Mouse (Mus musculus) erythroblast, embryonic 14.5 days (primary cell): ENCODE measurements around the gene Chic2.

Source experiments
- GATA1 ChIP-seq: IDR thresholded peaks from 2 replicates; pipeline ENCODE4 v1.6.1; 2012; ENCODE audit warnings: low read length, inconsistent platforms, mixed read lengths
- TAL1 ChIP-seq: IDR thresholded peaks from 3 replicates; pipeline ENCODE4 v1.6.1; 2012; ENCODE audit warnings: low read length, inconsistent platforms, mixed read lengths

DNA sequence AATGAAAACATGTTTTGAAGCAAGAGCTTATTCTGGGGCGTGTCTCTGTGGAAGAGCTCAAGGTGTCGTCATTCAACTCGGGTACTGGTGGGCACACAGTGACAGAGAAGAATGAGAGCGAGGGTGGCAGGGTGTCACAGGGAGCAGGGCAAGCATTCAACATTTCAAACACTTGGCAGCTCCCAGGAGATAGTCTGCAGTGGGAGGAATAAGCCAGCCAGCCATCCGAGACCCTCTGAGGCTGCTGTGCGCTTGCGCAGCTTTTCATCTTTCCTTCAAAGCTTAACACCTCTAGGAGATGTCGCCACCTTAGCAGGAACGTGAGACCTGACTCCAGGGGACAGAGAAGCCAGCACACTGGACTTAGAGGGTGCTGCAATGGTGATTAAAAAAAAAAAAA is 88.2 kb downstream of the Chic2 start:
- TF ChIP-seq GATA1 (no peak), TAL1 (no peak)
